Mouse (Mus musculus) olfactory bulb, adult 2 months (tissue): ENCODE results near the gene Arf5.

Experiments
- CTCF ChIP-seq: fragments of 200-500 bp; IDR thresholded peaks from 2 replicates; pipeline ENCODE4 v1.5.1; 2012; ENCODE audit warnings: low read depth, mild to moderate bottlenecking, low read length, moderate library complexity; ENCODE audit not compliant: insufficient read depth
- POLR2A ChIP-seq: fragments of 200-500 bp; IDR thresholded peaks from 2 replicates; pipeline ENCODE4 v1.6.1; 2012; ENCODE audit warnings: mild to moderate bottlenecking, low read depth, low read length, moderate library complexity; ENCODE audit not compliant: insufficient read depth

GRCm38 (mm10) chr6:28422651-28423290 lies 589 bp upstream of the Arf5 start:
- TF ChIP-seq CTCF (no peak), POLR2A (no peak)
